Mouse (Mus musculus): ENCODE measurements at regions not wholly inside any gene's neighbourhood (a gene's known extent, or its start where the extent isn't known, plus 50 kb on each side); places are given as distances from the start of the nearest gene placed in this dataset.

DNA sequence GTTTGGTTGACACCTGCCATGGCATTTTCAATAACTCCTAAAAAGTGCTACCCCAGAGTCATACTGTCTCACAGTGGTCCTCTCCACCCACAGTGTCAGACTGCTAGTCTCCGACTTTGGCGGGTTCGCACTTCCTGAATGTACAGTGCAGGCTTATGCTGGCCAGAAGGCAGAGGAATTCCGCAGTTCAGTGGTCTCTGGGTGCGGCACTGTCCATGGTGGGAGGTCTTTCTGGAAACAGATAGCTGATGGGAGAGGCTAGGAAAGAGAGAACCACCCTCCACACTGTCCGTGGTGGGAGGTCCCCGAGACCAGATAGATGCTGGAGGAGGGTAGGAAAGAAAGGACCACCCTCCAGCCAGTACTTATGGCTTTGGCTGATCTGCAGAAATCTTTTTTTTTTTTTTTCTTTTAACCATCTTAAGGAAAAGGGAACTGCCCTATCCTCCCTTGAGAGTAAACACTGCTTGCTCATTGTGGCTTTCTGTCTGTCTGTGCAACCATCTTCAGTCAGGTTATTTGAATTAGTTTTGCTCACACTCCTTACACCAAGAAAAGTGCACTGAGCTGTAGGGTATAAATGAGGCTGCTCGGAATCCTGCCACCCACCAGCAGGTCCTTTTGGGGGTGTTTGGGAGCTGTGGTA is 227.2 kb downstream of the Kcnrg start:
- peak; percentile 5 for DNase-seq

DNA sequence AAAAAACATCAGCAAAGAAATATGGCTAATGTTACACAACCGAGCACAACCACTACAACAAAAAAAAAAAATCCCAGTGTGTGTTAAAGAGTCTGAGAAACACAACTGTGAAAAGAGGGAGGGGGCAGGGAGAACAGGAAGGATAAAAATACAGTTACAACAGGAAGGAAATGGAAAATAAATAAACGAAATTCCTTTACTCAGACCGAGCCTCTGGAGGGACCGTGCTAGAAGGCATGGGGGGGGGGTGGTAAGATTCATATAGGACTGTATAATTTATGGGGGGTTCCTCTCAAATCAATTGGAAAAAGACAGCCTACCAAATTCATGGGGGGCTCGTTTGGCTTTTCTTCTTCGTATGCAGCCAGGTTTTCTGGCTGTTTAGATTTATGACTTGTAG is 228.5 kb downstream of the Kcnrg start:
- no peak for DNase-seq

DNA sequence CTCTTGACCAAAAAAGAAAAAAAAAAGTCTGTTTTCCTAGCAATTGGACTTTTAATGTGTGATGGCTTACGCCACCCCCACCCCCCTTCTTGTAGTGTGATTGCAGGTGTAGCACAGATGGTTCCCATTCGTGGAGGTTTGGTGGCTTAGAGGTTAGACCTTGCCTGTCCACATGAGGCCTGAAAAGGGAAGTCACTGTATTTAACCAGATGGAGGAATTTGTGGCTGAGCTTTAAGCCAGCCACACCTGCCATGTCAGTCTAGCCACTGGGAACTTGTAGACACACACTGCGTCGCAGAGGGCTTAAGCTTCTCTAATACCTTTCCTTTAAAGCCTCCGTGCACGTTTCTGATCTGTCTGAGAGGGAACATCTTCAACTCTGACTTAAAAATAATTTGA is 229.0 kb downstream of the Kcnrg start:
- no peak for DNase-seq

DNA sequence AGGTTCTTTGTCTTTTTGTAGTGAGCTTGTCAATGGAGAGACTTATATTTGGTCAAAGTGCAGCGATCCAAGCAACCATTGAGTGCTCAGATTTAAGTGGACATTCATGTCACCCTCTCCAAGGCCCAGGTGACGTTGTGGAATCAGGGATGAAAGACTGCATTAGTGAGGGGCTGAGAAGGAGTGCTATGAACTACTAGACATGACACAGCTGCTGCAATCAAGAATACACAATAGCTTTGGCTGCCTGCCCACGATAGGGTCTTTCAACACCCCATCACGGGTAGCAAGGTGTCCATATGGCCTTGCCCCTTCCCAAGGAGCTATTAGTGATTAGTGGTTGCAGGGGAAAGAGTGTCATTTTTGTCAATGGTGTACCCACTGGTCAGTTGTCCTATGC is 229.7 kb downstream of the Kcnrg start:
- no peak for DNase-seq

DNA sequence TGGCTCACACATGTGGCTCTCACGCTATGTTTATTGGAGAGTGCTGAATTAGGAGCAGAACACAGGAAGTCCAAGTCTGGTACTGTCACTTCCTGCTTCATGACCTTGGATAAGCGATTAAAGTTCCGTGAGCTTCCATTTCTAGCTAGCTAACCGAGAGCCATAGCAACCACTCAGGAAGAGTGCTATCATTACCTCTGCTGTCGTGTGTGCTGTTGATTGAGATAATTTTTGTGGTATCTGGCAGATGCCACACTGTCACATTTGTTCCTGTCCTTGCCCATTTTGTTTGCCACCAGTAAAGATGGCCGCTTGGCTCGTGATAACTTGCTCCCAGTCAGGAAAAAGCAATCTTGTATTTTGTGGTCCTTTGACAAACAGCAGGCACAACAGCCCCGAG is 230.6 kb downstream of the Kcnrg start:
- DNase-seq = no peak

DNA sequence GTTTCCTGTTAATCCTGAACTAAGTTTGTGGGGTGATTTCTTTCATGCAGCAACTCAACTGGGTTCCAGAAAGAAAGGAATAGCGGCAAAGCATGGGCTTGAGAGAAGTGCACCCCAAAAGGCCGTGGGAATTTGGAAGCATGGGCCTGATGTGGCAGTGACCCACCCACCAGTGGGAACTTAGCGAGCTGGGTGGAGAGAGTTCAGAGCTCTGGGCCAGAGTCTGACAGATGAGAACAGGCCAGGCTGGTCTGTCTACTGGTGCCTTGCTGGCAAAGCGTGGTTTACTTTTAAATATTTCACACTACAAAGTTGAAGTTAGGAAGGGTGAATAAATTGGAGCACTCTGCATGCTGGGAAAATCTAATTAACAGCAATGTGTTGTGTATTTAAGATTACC is 235.2 kb downstream of the Kcnrg start:
- DNase-seq = no peak

DNA sequence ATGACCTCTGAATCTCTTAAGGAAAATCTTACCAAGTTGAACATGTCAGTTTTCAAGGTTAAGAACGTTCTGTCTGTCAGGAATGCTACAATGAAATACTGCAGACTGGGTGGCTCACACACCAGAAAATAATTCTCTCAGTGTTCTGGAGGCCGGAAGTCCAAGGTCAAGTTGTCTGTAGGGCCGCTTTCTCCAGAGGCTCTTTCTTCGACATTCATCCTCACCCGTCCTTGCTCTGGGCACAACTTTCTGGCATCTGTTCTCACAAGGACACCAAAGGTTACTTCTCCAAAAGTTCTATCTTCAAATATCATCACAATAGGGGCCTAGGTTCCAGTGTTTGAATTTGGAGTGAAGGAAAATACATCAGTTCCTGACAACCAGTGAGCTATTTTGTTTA is 239.2 kb downstream of the Kcnrg start:
- DNase-seq = no peak

DNA sequence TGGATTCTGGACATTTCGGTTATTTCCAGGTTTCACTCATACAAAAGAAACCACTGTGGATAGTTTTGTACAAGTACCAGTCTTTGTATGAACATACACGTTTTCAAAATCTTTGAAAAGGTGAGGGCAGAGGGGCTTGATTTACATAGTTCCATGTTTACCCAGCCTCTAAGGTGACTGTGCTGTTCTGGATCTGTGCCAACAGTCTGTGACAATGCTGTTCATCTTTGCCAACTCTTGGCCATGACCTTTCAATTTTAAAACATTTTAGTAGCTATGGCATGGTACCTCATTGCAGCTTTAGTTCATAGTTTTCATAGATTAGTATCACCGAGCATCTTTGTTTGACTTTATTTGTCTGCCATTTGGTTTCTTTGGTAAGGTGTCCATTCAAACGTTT is 243.0 kb downstream of the Kcnrg start:
- no peak for DNase-seq

DNA sequence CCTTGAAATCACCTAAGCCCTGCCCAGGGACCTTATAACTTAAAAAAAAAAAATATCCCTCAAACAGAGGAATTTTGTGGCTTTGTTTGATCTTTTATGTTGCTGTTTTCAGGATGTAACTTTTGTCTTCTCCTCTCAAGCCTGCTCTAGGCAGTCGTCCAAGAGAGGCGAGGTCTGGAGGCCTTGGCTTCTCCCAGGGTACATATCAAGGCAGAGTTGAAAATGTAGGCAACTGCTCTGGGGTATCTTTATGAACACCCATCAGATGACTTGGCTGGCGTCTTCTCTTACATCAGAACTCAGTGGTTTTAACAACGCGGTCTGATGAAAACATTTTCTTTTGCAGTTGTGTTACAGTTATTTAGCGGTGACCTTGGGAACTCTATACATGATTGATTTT is 250.4 kb downstream of the Kcnrg start:
- no peak for DNase-seq

DNA sequence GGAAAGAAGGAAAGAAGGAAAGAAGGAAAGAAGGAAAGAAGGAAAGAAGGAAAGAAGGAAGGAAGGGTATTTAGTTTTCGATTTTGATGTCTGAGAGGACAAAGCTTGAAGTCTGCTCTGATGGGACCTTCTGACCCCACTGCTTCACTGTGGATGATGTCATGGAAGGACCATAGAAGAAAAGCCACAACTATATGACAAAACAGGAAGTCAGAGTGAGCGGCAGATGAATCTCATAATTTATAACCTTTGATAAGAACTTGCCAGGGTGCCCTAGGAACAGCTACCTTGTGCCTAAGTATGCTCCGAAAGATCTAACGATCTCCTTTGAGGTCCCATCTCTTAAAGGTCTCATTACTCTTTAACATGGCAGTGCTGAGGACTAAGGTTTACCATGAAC is 253.4 kb downstream of the Kcnrg start:
- no peak for DNase-seq

DNA sequence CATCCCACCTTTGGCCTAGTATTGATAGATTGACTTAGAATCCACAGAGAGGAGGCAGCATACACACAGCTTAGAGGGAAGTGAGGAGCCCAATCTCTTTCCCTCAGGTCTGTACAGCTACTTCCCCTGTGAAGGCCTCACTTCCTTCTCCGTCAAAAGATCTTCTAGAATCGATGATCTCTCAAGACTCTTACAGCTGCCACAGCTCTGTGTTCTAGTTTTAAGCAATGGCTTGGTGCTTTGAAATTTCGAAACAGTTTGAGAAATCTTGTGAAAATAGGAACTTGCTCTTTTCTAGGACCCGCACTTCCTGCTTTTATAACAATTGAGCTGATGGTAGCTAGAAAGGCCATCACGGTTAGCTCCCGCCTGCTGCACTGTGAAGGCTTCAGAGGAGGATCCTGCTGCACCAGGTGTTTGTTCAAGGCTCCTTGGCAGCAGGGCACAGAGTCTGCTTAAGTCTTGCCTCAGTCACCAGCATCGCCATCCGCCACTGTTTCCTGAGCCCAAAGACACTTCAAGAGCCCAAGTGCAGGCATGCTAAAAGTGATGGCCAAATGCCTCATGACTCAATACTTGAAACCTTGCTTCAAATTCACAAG is 254.2 kb downstream of the Kcnrg start:
- no peak for DNase-seq

DNA sequence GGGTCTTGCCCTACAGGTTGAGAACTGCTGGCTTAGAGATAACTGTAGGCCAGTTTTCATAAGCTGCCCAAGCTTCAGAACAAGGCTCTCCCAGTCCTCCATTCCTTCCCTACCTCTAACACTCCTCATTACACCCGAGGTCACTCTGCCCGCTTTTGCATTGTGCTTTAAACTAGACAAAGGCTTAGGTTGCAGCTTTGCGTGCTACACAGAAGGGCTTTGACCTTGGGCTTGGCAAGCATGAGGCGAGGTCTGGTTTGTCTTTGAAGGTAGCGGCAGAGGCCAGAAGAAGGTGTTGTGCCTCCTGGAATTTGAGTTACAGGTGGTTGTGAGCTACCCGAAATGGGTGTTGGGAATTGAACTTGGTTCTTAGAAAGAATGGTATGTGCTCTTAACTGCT is 255.7 kb downstream of the Kcnrg start:
- DNase-seq = no peak

DNA sequence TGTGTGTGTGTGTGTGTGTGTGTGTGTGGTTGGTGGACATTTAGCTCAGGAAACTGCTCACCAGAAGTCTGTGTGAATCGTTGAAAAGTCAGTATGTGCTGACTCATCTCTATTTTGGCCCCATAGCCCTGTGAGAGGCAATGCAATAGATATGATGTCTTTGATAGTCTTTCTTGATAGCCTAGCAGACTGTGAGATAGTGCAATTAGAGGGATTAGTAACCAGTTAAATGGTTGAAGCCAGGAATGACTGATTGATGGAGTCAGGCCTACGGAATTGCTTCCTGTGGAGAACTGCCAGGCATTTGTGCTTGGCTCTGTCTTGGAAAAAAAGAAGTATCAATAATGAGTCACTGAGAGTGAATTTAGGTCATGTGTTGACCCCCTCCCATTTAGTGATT is 256.2 kb downstream of the Kcnrg start:
- peak; percentile 9 for DNase-seq

DNA sequence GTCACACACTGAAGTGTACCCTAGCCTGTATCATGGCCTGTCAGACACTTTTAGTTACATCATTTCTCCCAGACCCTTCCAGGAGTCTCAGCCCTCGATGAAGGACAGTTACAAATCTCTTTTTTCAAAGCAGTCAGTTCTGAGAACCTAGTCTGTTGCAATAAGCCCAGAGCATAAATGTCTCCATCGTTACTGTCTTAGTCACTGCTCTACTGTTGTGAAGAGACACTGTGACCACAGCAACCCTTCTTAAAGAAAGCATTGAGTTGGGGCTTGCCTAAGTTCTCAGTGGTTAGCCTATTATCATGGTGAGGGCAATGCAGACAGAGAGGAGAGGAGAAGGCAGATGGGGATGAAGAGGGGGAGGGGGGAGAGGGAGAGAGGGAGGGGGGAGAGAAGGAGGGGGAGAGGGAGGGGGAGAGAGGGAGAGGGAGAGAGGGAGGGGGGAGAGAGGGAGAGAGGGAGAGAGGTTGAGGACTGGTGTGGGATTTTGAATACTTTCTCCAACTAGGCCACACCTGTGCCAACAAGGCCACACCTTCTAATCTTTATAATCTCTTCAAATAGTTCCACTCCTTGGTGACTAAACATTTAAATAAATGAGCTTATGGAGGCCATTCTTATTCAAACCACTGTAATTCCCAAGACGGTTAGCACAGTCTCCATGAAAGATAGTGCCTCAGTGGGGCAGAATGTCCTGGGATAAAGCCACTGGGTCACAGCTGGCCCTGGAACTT is 259.4 kb downstream of the Kcnrg start:
- DNase-seq = no peak

DNA sequence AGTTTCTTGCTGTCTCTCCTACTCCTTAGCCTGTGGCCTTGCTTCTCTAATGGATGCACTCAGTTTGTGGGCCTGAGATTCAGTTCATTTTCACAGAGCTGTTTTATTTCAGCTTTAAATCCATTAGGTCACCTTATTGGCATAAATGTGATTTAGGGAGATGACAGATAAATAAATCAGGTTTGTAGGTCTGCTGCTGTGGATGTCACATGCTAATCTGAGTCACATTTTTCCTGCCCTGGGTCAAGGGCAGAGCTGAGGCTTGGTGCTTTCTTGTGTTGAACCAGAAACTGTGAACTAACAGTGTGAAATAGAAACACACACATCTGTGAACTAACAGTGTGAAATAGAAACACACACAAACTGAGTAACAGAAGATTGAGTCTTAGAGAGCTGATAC is 266.9 kb downstream of the Kcnrg start:
- DNase-seq = no peak

DNA sequence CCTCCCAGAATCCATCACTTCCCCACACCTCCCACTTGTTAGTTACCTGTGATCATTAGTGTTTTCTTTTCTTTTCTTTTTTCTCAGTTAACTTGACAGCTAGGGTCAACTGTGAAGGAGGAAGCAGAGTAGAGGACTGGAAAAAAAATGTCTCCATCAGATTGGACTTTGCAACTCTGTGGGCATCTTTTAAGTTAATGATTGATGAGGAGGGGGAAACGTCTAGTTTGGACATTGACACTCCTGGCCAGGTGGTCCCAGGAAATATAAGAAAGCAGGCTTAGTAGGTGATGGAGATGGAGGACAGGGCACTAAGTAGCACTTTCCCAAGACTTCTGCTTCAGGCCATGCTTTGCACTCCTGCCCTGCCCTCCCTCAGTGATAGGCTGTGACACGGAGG is 272.2 kb downstream of the Kcnrg start:
- no peak for DNase-seq

DNA sequence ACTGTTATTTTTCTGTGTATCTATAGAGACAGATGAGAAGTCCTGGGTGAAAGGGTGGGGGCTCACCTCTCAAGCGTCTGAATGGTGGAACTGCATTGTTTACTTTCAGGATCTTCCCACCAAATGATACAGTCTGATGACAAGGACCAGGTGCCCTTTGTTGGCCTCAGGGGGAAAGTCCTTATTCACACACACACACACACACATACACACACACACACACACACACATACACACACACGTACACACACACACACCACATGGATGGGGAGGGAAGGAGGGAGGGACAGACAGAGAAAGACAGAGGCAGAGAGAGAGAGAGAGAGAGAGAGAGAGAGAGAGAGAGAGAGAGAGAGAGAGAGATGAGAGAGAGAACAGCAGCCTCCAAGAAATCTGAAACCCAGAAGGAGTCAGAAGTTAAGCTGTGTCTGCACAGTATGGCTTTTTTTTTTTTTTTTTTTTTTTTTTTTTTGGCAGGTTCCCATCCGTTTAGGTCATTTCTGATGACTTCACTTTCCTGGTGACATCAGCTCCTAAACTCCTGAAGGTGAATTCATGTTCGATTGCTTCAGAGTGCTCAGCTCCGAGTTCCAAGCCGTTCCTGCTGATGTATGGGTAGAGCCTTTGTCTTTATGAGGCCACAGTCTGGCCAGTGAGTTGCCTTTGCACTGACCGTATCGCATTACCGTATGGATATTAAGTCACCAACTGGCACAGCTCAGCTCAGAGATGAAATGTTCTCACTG is 273.4 kb downstream of the Kcnrg start:
- no peak for DNase-seq

DNA sequence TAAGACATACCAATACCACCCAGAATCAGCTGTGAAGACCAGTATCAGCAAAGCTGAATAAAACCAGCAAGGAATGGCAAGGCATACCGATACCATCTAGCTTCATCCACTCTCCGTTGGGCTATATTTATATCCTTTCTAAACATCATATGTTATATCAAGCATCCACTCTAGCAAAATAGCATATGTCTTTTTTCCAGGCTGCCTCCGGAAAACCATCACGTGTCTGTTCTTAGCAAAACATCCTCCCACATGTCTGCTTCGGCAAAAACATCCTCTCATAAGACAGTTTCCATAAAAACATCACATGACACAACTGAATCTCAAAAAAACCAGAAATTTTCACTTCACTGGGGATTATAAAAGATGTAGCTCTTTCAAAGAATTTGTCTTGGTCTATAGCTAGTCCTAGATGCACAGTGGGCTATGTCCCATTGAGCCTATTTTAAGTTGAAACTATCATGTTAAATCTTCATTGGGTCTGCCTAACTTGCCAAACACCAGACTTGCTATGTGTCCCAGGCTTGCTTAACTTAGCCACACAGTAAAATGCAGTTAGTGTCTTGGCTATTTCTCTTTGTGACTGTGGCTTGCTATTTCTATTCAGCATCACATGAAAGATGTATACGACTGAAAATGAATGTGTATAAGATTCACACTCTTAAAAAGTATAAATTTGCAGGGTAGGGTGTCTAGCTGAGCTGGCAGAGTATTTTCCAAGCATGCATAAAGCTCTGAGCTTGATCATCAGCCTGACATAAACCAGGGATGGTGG is 278.2 kb downstream of the Kcnrg start:
- DNase-seq = no peak

DNA sequence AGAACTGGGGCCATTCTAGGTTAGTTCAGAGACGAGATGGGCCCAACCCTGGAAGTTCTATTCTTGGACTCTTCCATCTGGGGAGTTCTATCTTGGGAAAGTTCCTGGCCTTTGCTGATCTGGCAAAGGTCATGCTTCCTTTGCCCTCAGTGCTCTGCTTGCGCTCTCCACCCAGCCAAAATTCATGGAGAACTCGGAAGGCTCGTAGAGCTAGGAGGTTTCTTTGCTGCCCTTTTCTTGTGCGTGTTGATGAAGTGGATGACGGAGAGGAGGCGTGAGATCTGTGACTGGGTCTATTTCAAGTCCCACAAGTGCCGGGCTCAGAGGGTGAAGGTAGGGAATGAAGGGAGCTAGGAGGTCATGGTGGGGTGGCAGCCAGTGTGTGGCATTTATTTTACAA is 282.4 kb downstream of the Kcnrg start:
- DNase-seq = no peak

DNA sequence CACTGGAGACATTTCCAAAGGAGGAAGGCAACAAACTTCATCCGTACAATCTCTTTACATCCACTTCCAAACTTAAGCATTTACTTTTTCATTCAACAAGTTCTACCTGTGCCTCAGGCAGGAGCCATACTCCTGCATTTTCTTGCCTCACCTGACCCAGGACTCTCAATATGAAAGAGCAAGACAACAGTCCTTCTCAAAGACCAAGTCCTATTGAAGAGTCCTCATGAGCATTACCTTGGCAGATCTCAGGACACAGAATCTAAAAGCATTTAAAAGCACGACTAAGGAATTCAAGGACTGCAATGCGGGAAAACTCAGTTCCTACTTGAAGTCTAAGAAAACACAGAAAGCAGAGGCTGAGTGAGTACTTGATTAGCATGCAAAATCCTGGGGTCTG is 286.5 kb downstream of the Kcnrg start:
- DNase-seq = no peak

DNA sequence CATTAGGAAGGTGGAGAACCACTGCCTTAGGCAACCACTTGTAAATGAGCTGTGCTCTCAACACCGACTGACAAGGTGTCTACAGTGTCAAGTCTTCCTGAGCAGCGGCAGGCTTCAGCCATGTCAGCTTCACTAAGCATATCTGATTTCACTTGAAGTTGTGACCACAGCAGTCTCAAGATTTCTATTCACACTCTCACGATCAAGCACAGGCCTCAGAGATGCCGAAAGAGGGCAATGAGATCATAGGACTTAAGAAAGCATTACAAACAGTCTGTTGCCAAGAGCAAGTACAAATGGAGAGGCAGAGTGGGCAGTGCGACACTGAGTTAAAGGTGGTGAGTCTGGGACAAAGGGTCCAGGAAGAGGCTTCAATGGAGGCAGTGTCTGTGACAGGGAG is 289.6 kb downstream of the Kcnrg start:
- DNase-seq = no peak

DNA sequence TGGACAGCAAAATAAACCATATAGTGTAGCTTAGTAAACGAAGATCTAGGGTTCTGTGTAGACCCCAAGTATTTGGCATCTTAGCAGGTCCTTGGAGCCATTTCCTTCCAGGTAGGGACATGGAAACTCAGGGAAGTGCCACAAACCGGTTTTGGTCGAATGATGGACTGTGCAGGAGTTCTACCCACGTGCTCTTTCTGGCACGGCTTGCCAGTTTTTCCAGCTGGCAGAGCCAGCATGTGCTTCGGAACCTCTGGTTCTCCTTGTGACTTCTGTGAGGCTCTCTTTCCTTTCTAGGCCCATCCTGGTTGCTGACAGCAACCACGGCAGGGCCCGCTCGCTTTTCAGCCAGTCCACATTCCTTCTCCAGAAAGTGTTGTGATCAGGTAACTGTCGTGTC is 291.4 kb downstream of the Kcnrg start:
- DNase-seq = no peak

Data from lung, postnatal 14 days (tissue).